Mouse (Mus musculus): ENCODE measurements around the gene Rusc2. TPM values are rescaled to one million over a fixed set of nuclear protein-coding genes. Genes with fewer than 3 reads are reported as not detected.

Gene Rusc2
- polyA plus RNA-seq, 1 experiment from 2014 or later = 14.7 TPM

DNA sequence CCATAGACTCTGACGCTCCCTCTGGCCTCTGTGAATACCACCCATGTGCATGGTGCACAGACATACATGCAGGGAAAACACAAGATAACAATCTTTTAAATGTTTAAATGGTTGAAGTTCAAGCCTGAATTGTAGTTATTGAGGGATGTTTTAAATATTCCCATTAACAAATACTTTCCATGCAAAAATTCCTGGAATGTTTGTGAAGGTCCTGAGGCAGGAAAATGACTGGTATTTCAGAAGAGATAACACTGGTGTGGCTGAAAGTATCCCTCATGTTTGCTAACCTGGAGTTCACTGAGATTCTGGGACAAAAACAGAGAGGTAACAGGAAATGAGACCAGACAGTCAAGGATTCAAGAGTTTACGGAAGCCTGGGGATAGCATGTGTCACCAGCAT is 7.6 kb downstream of the Rusc2 start:
- no peak overlapping the region for H3K27ac ChIP-seq
- H3K9ac ChIP-seq = no peak overlapping the region
- no peaks in the 10 kb centered on the region for H3K9me3 ChIP-seq
- 82% methylated on average over 2 of the region's 2 CpGs for WGBS
- ATAC-seq (ENCODE audit: low FRiP score, low read depth) = no peak
- no peak overlapping the region for H3K4me3 ChIP-seq
- H3K4me2 ChIP-seq (replicated peaks) = no peak overlapping the region
- H3K36me3 ChIP-seq = no peaks in the 10 kb centered on the region
- no peaks in the 10 kb centered on the region for H3K27me3 ChIP-seq
- peaks cover 4% of the 10 kb centered on the region for H3K4me1 ChIP-seq

DNA sequence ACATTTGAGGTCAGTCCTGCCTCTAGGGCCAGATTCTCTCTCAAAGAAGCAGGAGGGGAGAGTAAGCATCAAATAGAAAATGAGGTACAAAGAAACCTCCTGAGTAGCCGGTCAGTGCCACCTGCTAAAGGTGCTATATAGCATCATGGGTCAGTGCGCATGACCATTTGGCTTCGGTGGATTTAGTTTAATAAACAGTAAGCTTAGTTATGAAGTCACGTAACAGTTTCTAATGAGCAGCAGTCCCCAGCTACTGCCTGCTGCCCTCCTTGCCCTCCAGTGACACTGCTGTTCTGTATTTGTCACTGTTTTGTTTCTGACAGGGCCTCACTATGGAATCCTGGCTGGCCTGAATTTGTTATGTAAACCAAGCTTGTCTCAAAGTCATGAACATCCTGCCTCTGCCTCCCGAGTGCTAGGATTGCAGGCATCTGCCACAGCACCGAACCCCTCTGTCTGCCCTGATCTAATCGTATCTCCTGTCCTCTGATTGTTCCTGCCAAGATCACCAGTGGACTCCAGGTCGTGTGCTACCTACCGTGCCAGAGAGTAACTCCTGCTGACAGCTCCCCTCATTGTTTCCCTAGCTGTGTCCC is 8.2 kb downstream of the Rusc2 start:
- whole genome bisulfite sequencing = 70% methylated on average over 9 of the region's 9 CpGs

DNA sequence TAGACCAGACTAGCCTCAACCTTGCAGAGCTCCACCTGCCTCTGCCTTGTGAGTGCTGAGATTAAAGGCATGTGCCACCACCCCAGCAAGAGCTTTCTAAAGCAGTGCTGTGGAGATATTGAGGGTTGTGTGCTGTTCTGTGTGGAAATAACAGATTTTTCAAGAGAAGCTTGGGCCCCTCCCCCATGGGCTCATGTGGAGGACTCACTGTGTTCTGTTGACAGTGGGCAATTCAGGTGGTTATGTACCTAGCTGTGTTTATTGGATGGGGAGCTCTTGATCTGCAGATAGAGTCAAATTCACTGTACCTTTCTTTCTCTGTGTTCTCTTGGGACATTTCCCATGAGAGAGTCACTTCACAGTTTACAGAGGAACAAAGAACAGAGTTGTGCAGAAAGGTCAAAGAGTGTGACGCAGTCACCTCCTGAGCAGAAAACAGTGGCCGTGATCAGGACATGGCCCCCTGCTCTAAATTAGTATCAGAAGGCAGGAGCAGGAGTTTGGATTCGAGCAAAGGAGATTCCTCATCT is 9.8 kb downstream of the Rusc2 start:
- ATAC-seq (ENCODE audit: low FRiP score, low read depth) = no peak
- no peaks in the 10 kb centered on the region for H3K36me3 ChIP-seq
- no peaks in the 10 kb centered on the region for H3K27me3 ChIP-seq
- no peak overlapping the region for H3K9ac ChIP-seq
- H3K4me2 ChIP-seq (replicated peaks) = no peak overlapping the region
- no peak overlapping the region for H3K4me3 ChIP-seq
- H3K27ac ChIP-seq = no peak overlapping the region
- no peaks in the 10 kb centered on the region for H3K9me3 ChIP-seq
- H3K4me1 ChIP-seq = peaks cover 20% of the 10 kb centered on the region
- WGBS = 61% methylated on average over 3 of the region's 3 CpGs

More for the DNA sequence above, 8.2 kb downstream of the Rusc2 start:
- Histone ChIP-seq H3K27me3 (no peaks in the 10 kb centered on the region), H3K27ac (no peak overlapping the region), H3K4me3 (no peak overlapping the region), H3K9me3 (no peaks in the 10 kb centered on the region), H3K4me1 (peaks cover 10% of the 10 kb centered on the region), H3K36me3 (no peaks in the 10 kb centered on the region), H3K9ac (no peak overlapping the region), H3K4me2 (replicated peaks) (no peak overlapping the region)
- ATAC-seq (ENCODE audit: low FRiP score, low read depth) = no peak

DNA sequence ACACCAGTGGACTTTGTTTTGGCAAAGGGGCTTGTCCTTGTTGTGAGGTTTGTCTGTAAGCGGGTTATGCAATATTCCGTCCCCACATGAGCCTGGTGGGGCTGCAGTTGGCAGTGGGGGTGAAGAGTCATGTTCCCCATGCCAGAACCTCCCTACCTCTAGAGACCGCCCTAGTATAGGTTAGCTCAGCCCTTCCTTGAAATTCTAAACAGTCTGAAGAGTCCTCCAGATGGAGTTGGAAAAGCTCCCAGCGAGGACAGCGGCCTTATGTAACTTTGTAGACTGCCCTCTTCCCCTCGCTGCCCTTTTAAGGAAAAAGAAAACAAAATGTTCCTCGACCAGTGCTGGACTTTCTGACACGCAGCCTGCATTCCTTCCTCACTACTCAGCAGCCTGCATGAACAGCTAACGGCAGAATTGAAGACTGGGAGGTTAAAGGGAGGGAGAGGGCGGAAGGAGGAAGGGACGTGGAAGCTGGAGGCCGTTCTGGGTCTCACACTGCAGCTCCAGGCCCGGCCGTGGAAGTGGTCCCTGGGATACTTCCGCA is 12.6 kb downstream of the Rusc2 start:
- whole genome bisulfite sequencing = 45% methylated on average over 15 of the region's 15 CpGs
- Histone ChIP-seq H3K9me3 (no peaks in the 10 kb centered on the region), H3K27ac (peak overlapping the region; percentile 73), H3K36me3 (no peaks in the 10 kb centered on the region), H3K4me2 (replicated peaks) (peak overlapping the region; percentile 25; the same call in 1 of the 2 replicates), H3K27me3 (no peaks in the 10 kb centered on the region), H3K9ac (peak overlapping the region; percentile 31; the same call in 1 of the 2 replicates), H3K4me3 (no peak overlapping the region), H3K4me1 (peaks cover 42% of the 10 kb centered on the region)
- ATAC-seq (ENCODE audit: low FRiP score, low read depth) = 0 out of 2 replicates have a peak, but pooled peaks have one; percentile 38

DNA sequence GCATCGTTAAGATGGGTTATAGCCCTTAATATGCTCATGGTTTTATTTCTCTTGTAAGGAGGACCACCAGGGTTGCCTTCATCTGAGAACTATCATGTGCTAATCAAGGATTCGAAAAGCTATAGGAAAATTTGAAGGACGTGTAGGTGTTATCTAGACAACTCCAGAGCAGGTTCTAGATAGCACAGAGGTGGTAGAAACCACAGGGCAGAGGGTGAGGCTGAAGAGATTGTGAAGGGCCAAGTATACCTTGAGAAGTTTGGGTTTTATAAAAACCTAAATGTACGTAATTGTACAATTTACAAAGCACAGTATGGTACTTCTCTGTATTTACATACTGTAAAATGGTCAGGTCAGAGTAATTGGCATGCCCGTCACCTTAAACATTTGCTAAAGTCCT is 13.4 kb downstream of the Rusc2 start:
- peaks cover 49% of the 10 kb centered on the region for H3K4me1 ChIP-seq
- ATAC-seq (ENCODE audit: low FRiP score, low read depth) = no peak
- H3K4me3 ChIP-seq = no peak overlapping the region
- no peaks in the 10 kb centered on the region for H3K9me3 ChIP-seq
- H3K27ac ChIP-seq = peak overlapping the region; percentile 73; the same call in 1 of the 2 replicates
- 83% methylated on average over 5 of the region's 5 CpGs for WGBS
- H3K9ac ChIP-seq = no peak overlapping the region
- no peak overlapping the region for H3K4me2 ChIP-seq (replicated peaks)
- H3K27me3 ChIP-seq = no peaks in the 10 kb centered on the region
- no peaks in the 10 kb centered on the region for H3K36me3 ChIP-seq

DNA sequence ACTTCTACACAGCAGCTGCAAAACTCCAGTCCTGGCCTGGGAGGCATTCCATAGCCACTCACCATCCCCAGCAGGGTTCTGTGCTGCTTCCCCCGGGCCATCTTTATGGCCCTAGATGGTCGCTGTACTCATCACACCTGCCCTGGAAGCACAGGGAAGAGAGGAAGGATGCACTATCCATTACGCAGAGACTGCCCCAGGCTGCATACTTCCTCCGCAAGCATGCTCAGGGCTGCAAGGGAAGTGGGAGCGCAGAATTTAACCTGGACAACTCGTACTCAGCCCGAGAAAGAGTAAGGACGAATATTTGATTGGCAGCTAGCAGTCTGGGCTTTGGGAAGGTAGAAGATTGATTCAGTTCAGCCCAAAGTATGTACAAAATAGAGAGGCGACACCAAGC is 14.1 kb downstream of the Rusc2 start:
- Histone ChIP-seq H3K4me2 (replicated peaks) (no peak overlapping the region), H3K27me3 (no peaks in the 10 kb centered on the region), H3K4me1 (peaks cover 56% of the 10 kb centered on the region), H3K4me3 (no peak overlapping the region), H3K36me3 (no peaks in the 10 kb centered on the region), H3K9me3 (no peaks in the 10 kb centered on the region), H3K27ac (no peak overlapping the region), H3K9ac (no peak overlapping the region)
- no peak for ATAC-seq (ENCODE audit: low FRiP score, low read depth)
- 65% methylated on average over 9 of the region's 9 CpGs for WGBS

DNA sequence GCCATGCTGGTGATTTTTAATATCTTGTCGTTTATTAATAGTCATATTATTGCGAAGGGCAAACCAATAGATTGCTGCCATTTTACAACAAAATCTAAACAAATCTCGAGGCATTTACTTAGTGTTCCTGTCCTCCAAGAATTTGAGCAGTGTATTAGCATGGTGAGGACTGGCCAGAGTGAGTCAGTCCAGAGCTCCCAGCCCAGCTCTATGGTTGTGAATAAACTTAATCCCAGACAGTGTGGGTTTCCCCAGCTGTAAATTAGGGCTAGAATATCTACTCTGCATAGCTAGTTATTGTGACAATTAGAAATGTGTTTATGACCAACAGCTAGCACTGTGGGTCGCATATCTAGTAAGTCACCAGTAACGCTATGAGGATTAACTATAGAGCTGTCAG is 14.6 kb downstream of the Rusc2 start:
- H3K27me3 ChIP-seq = no peaks in the 10 kb centered on the region
- H3K27ac ChIP-seq = no peak overlapping the region
- peaks cover 62% of the 10 kb centered on the region for H3K4me1 ChIP-seq
- H3K36me3 ChIP-seq = no peaks in the 10 kb centered on the region
- no peaks in the 10 kb centered on the region for H3K9me3 ChIP-seq
- no peak for ATAC-seq (ENCODE audit: low FRiP score, low read depth)
- WGBS = 74% methylated on average over 5 of the region's 5 CpGs
- no peak overlapping the region for H3K4me2 ChIP-seq (replicated peaks)
- H3K9ac ChIP-seq = no peak overlapping the region
- H3K4me3 ChIP-seq = no peak overlapping the region

DNA sequence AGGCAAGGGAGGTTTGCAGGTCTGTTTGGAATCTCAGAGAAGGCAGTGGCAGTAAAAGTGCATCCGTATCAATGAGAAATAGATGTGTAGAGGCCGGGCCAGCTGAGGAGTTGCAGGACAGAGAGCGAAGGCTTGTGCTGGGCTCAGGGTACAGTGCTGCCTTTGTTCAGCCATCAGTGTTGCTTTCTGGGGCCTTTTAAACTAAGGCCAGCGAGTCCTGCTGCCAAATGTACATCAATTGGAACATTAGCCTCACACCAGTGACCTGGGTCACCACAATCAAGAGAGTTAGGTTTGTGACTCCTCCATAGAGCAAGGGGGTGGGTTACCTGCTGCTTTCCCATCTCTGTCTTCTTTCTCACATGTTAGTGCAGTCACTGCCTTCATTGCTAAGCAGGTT is 16.2 kb downstream of the Rusc2 start:
- peak overlapping the region; percentile 69; the same call in 1 of the 2 replicates for H3K27ac ChIP-seq
- H3K4me1 ChIP-seq = peaks cover 77% of the 10 kb centered on the region
- no peak overlapping the region for H3K4me3 ChIP-seq
- no peaks in the 10 kb centered on the region for H3K27me3 ChIP-seq
- ATAC-seq (ENCODE audit: low FRiP score, low read depth) = no peak
- H3K36me3 ChIP-seq = no peaks in the 10 kb centered on the region
- WGBS = 50% methylated on average over 4 of the region's 4 CpGs
- H3K9me3 ChIP-seq = no peaks in the 10 kb centered on the region
- peak overlapping the region; percentile 15; the same call in 1 of the 2 replicates for H3K9ac ChIP-seq
- no peak overlapping the region for H3K4me2 ChIP-seq (replicated peaks)

DNA sequence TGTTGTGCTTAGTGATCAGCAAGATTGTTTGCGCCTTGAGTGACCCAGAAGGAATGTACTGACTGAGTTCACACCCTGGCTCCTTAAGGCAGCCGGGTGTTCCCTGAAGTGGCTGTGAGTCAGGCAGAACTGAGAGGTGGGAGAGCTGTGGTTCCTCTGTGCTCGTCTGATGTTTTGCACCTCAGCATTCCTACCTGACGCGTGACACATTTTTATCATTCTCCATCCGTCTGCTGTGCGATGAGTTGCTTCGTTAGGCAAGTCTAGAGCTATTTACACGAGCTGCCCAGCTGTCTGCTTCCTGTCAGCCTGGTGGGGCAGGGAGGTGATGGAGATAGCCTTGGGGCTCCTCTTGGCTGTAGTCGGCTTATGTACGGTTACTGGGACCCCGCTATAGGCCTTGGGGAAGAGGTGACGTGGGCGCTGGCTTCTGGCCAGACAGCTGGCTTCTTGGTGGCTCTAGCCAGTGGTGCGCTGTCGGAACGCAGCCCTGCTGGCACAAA is 17.1 kb downstream of the Rusc2 start:
- Histone ChIP-seq H3K4me3 (no peak overlapping the region), H3K4me1 (peaks cover 77% of the 10 kb centered on the region), H3K27me3 (no peaks in the 10 kb centered on the region), H3K9me3 (no peaks in the 10 kb centered on the region), H3K36me3 (no peaks in the 10 kb centered on the region), H3K4me2 (replicated peaks) (peak overlapping the region; percentile 42), H3K9ac (peak overlapping the region; percentile 35; the same call in 1 of the 2 replicates), H3K27ac (peak overlapping the region; percentile 69; the same call in 1 of the 2 replicates)
- WGBS = 47% methylated on average over 17 of the region's 17 CpGs
- ATAC-seq (ENCODE audit: low FRiP score, low read depth) = peak; percentile 68

DNA sequence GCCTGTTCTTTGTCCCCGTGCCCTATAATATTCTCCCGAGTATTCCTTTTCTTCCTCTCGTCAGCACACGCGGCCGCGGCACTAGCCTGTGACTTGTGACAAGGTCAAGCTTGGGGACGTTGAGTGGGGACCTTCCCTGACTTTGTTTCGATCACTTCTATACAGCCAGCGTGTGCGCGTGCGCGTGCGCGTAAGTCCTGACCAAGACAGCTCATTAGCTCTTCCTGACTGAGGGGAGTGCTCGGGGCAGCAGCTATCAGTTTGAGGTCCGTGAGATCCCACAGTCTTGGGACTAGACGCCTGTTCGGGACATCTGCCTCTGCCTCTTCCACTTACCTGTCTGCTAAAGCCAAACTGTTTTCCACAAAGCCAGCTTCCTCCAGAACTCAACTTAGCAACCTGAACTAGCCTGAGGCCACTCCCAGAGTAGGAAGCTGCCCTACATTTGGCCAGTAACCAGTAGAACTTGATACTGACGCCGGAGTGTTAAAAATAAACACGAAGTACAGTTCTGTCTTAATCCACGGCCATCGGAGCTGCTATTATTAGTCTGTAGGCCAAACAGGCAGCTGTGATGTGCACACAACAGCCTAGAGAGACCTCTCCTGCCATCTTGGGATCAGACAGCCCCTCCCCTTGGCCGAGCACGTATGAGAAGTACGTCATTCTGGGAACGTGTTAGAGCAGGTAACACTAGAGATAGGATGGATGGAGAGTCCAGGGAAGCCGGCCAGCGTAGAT is 17.8 kb downstream of the Rusc2 start:
- H3K4me2 ChIP-seq (replicated peaks) = peak overlapping the region; percentile 42
- no peak for ATAC-seq (ENCODE audit: low FRiP score, low read depth)

DNA sequence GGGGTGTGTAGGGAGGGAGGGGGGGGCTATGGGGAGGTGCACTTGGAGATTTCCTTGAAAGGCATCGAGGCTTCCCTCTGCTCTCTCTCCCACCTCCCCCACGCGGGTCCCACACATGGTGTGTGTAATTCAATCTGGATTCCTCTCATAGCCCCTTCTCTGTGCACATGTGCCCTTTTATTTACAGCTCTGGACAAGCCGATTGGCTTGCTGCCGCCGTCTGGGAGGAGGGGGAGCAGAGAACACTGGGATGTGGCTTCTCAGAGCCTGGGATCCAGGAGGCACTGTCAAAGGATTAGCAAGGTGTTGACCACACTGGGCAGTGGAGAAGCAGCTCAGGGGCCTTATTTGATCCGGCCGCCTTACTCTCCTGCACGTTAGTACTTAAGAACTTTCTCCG is 19.2 kb downstream of the Rusc2 start:
- H3K36me3 ChIP-seq = no peaks in the 10 kb centered on the region
- H3K27ac ChIP-seq = peak overlapping the region; percentile 40; the same call in 1 of the 2 replicates
- ATAC-seq (ENCODE audit: low FRiP score, low read depth) = peak; percentile 84
- no peaks in the 10 kb centered on the region for H3K9me3 ChIP-seq
- WGBS = 11% methylated on average over 10 of the region's 10 CpGs
- peak overlapping the region; percentile 48; the same call in 1 of the 2 replicates for H3K9ac ChIP-seq
- peak overlapping the region; percentile 23; the same call in 1 of the 2 replicates for H3K4me3 ChIP-seq
- H3K4me1 ChIP-seq = peaks cover 68% of the 10 kb centered on the region
- peak overlapping the region; percentile 23; the same call in 1 of the 2 replicates for H3K4me2 ChIP-seq (replicated peaks)
- no peaks in the 10 kb centered on the region for H3K27me3 ChIP-seq

More for the DNA sequence above, 17.8 kb downstream of the Rusc2 start:
- Histone ChIP-seq H3K9me3 (no peaks in the 10 kb centered on the region), H3K4me3 (no peak overlapping the region), H3K9ac (peak overlapping the region; percentile 35; the same call in 1 of the 2 replicates), H3K27me3 (no peaks in the 10 kb centered on the region), H3K4me1 (peaks cover 71% of the 10 kb centered on the region), H3K36me3 (no peaks in the 10 kb centered on the region), H3K27ac (peak overlapping the region; percentile 69; the same call in 1 of the 2 replicates)
- WGBS = 80% methylated on average over 31 of the region's 31 CpGs

DNA sequence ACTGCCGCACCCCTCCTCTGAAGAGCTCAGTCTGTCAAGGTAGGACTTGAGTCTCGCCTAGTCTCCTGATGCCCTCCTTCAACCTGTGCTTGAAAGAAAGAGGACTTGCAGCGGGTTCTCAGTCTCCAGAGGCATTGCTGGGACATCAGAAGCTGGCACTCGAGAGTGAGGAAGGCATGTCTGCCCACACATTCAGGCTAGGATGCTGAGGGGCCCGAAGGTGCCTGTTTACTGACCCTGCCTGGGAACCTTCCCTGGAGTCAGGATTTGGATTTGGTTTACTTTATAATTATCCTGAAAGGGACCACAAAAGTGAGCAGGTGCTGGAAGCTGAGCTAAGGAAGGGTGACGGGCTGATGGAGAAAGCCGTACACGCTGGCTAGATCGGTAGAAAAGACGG is 19.7 kb downstream of the Rusc2 start:
- Histone ChIP-seq H3K4me2 (replicated peaks) (peak overlapping the region; percentile 23; the same call in 1 of the 2 replicates), H3K4me3 (peak overlapping the region; percentile 23; the same call in 1 of the 2 replicates), H3K4me1 (peaks cover 68% of the 10 kb centered on the region), H3K36me3 (no peaks in the 10 kb centered on the region), H3K27me3 (no peaks in the 10 kb centered on the region), H3K9me3 (no peaks in the 10 kb centered on the region), H3K9ac (peak overlapping the region; percentile 48; the same call in 1 of the 2 replicates), H3K27ac (peak overlapping the region; percentile 40; the same call in 1 of the 2 replicates)
- no peak for ATAC-seq (ENCODE audit: low FRiP score, low read depth)
- WGBS = 81% methylated on average over 10 of the region's 10 CpGs

All from limb, embryonic 13.5 days (tissue).